Mouse (Mus musculus) spleen, adult 2 months (tissue): ENCODE data around the gene Selenom. TPM values are rescaled to one million over a fixed set of nuclear protein-coding genes. Genes with fewer than 3 reads are reported as not detected.

Experiments used
- DNase-seq, 2 experiments: peaks; one replicate each; pipeline versions ENCODE4 v3.0.0 to v3.0.0-alpha.2; 2012 to 2021; ENCODE audit warnings: low spot score in 2 of 2, low read depth in 1 of 2
- H3K27ac ChIP-seq: fragments of 200-500 bp; 2 replicates; pipeline ENCODE4 v1.5.1; 2012; ENCODE audit warnings: low read length, inconsistent platforms; ENCODE audit not compliant: insufficient read depth
- H3K27me3 ChIP-seq: fragments of 200-500 bp; 2 replicates; pipeline ENCODE4 v1.6.1; 2012; ENCODE audit warnings: mild to moderate bottlenecking, moderate library complexity, low read length, inconsistent platforms; ENCODE audit not compliant: control insufficient read depth, insufficient read depth
- H3K36me3 ChIP-seq: fragments of 200-500 bp; 2 replicates; pipeline ENCODE4 v1.6.1; 2012; ENCODE audit warnings: mild to moderate bottlenecking, low read length, inconsistent platforms; ENCODE audit not compliant: control insufficient read depth, insufficient read depth
- H3K4me1 ChIP-seq: fragments of 200-500 bp; 2 replicates; pipeline ENCODE4 v1.6.1; 2011; ENCODE audit warnings: inconsistent platforms; ENCODE audit not compliant: control insufficient read depth, insufficient read depth, insufficient read length
- H3K4me3 ChIP-seq: fragments of 200-500 bp; 2 replicates; pipeline ENCODE4 v1.5.1; 2011; ENCODE audit warnings: mild to moderate bottlenecking, inconsistent platforms; ENCODE audit not compliant: insufficient read depth, insufficient read length; ENCODE audit errors: extremely low read depth
- CTCF ChIP-seq: fragments of 200-500 bp; IDR thresholded peaks from 2 replicates; pipeline ENCODE4 v1.5.1; 2011; ENCODE audit warnings: mild to moderate bottlenecking, inconsistent platforms; ENCODE audit not compliant: insufficient read depth, insufficient read length, insufficient replicate concordance; ENCODE audit errors: extremely low read depth
- POLR2A ChIP-seq: fragments of 200-500 bp; IDR thresholded peaks from 2 replicates; pipeline ENCODE4 v1.6.1; 2011; ENCODE audit warnings: low read depth, low read length, inconsistent platforms
- WGBS: fragments of 180-500 bp; shearing (Covaris S2); methylation state at CpG from one replicate; pipeline ENCODE4 v1.1.7; 2018; 5-methylcytosine and 5-hydroxymethylcytosine counted together
- polyA plus RNA-seq: library from polyadenylated mRNA; depleted of rRNA; stranded (reverse); fragments of >200 nt; gene quantifications from 2 replicates; pipeline ENCODE4 v1.2.3, GENCODE M21; 2012

The Selenom gene
- polyA plus RNA-seq, 1 experiment: 36.7 TPM

DNA sequence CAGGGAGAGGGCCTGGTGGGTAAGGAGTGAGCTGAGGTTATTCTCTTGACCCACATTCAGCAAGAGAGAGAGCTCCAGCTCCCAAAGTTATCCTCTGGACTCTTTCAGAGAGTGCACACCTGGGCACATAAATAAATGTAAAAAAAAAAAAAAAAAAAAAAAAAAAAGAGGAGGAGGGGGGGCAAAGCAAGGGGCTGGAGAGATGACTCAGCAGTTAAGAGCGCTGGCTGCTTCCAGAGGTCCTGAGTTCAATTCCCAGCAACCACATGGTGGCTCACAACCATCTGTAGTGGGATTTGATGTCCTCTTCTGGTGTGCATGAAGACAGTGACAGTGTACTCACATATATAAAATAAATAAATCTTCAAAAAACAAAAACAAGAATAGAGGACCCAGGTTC, 17.2 kb upstream of the Selenom start:
- WGBS: 95% methylated on average over 1 of the region's 1 CpGs
- Histone ChIP-seq H3K36me3 (no peaks in the 10 kb centered on the region), H3K27me3 (no peaks in the 10 kb centered on the region), H3K4me3 (no peak overlapping the region), H3K4me1 (no peaks in the 10 kb centered on the region), H3K27ac (no peak overlapping the region)
- TF ChIP-seq CTCF (no peak), POLR2A (no peak)
- no peak for DNase-seq

- Histone ChIP-seq H3K4me3 (no peak overlapping the region), H3K4me1 (no peaks in the 10 kb centered on the region), H3K27ac (no peak overlapping the region), H3K27me3 (no peaks in the 10 kb centered on the region), H3K36me3 (no peaks in the 10 kb centered on the region)
- no peak for TF ChIP-seq CTCF
- no peak for TF ChIP-seq POLR2A
- whole genome bisulfite sequencing: 86% methylated on average over 17 of the region's 17 CpGs
- no peak for DNase-seq
Observed at GRCm38 (mm10) chr11:3502057-3502456, 12.4 kb upstream of the Selenom start.

DNA sequence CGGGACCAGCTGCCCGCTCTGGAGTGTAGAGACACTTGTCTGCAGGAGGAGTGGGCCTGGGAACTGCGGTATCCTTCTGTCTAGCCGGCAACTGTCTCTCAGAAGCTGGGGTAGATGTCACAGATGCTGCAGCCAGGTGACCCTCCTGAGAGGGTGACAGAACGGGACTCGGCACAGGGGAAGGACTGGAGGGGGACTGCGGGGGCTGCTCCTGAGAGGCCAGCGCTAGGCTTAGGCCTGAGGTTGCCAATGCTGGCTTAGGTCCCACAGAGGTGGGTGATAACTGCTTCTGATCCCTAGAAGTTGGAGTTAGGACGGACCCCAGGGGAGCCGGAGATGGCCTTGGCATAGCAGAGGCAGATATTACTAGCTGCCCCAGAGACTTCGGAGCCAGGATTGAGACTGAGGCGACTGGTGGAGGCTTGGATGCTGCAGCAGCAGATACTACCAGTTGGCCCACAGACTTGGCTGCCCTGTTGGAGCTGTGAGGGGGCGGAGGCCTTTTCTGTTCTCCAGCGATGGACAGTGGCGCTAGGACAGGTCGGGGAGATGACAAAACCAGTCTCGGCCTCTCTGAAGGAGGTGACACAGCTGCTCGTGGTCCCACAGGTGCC, 11.9 kb upstream of the Selenom start:
- DNase-seq: no peak
- Histone ChIP-seq H3K4me1 (no peaks in the 10 kb centered on the region), H3K36me3 (no peaks in the 10 kb centered on the region), H3K4me3 (no peak overlapping the region), H3K27ac (no peak overlapping the region), H3K27me3 (no peaks in the 10 kb centered on the region)
- 85% methylated on average over 18 of the region's 18 CpGs for WGBS
- TF ChIP-seq CTCF: no peak
- TF ChIP-seq POLR2A: no peak

- Histone ChIP-seq H3K4me3 (no peak overlapping the region), H3K36me3 (no peaks in the 10 kb centered on the region), H3K4me1 (no peaks in the 10 kb centered on the region), H3K27me3 (no peaks in the 10 kb centered on the region), H3K27ac (no peak overlapping the region)
- TF ChIP-seq CTCF (no peak), POLR2A (no peak)
- WGBS: 76% methylated on average over 11 of the region's 11 CpGs
- no peak for DNase-seq
Observed at GRCm38 (mm10) chr11:3503755-3504693, 10.5 kb upstream of the Selenom start.

GRCm38 (mm10) chr11:3508226-3508625, 6.3 kb upstream of the Selenom start:
- DNase-seq: no peak
- Histone ChIP-seq H3K4me1 (no peaks in the 10 kb centered on the region), H3K4me3 (no peak overlapping the region), H3K27ac (no peak overlapping the region), H3K27me3 (no peaks in the 10 kb centered on the region), H3K36me3 (no peaks in the 10 kb centered on the region)
- TF ChIP-seq POLR2A (no peak), CTCF (no peak)
- 37% methylated on average over 7 of the region's 7 CpGs for WGBS

- TF ChIP-seq POLR2A (no peak), CTCF (no peak)
- no peaks in the 10 kb centered on the region for H3K27me3 ChIP-seq
- no peak for DNase-seq
- H3K4me3 ChIP-seq: no peak overlapping the region
- no peak overlapping the region for H3K27ac ChIP-seq
- WGBS: 68% methylated on average over 8 of the region's 8 CpGs
- H3K4me1 ChIP-seq: no peaks in the 10 kb centered on the region
- no peaks in the 10 kb centered on the region for H3K36me3 ChIP-seq
Observed at GRCm38 (mm10) chr11:3509181-3510085, 5.1 kb upstream of the Selenom start.
